Mouse (Mus musculus): Measurements from ENCODE around the gene Pus10. TPM values are rescaled to one million over a fixed set of nuclear protein-coding genes. Genes with fewer than 3 reads are reported as not detected.
"Not testable (repeated sequence)": the region's sequence is repeated elsewhere in the genome, so short reads cannot be mapped to it uniquely, and the experiment has no call there.

Pus10 gene
- polyA plus RNA-seq, 1 experiment, result 28.6 TPM

GRCm38 (mm10) chr11:23725850-23726249 is 60.4 kb downstream of the Pus10 start:
- Histone ChIP-seq H3K4me3 (ENCODE audit: insufficient read depth, low read depth, low read length) (no peak overlapping the region), H3K4me1 (ENCODE audit: control insufficient read depth, insufficient read depth, insufficient read length, low read length) (peaks cover 2% of the 10 kb centered on the region; the same call in 1 of the 2 replicates), H3K27ac (replicated peaks; ENCODE audit: low read depth, low read length) (no peak overlapping the region)

- H3K4me3 ChIP-seq (ENCODE audit: insufficient read depth, low read depth, low read length), result no peak overlapping the region
Observed at GRCm38 (mm10) chr11:23726441-23726840, 61.0 kb downstream of the Pus10 start.

GRCm38 (mm10) chr11:23728186-23728585 is 62.7 kb downstream of the Pus10 start:
- H3K27ac ChIP-seq (replicated peaks; ENCODE audit: low read depth, low read length), result no peak overlapping the region
- no peak overlapping the region for H3K4me3 ChIP-seq (ENCODE audit: insufficient read depth, low read depth, low read length)
- peaks cover 2% of the 10 kb centered on the region; the same call in 1 of the 2 replicates for H3K4me1 ChIP-seq (ENCODE audit: control insufficient read depth, insufficient read depth, insufficient read length, low read length)

More at GRCm38 (mm10) chr11:23726441-23726840, 61.0 kb downstream of the Pus10 start:
- peaks cover 2% of the 10 kb centered on the region; the same call in 1 of the 2 replicates for H3K4me1 ChIP-seq (ENCODE audit: control insufficient read depth, insufficient read depth, insufficient read length, low read length)
- H3K27ac ChIP-seq (replicated peaks; ENCODE audit: low read depth, low read length), result no peak overlapping the region

GRCm38 (mm10) chr11:23730120-23730519 is 64.6 kb downstream of the Pus10 start:
- H3K4me3 ChIP-seq (ENCODE audit: insufficient read depth, low read depth, low read length), result no peak overlapping the region
- H3K27ac ChIP-seq (replicated peaks; ENCODE audit: low read depth, low read length), result no peak overlapping the region
- peaks cover 2% of the 10 kb centered on the region; the same call in 1 of the 2 replicates for H3K4me1 ChIP-seq (ENCODE audit: control insufficient read depth, insufficient read depth, insufficient read length, low read length)

GRCm38 (mm10) chr11:23732840-23733239 is 67.4 kb downstream of the Pus10 start:
- Histone ChIP-seq H3K4me1 (ENCODE audit: control insufficient read depth, insufficient read depth, insufficient read length, low read length) (peaks cover 2% of the 10 kb centered on the region; the same call in 1 of the 2 replicates), H3K4me3 (ENCODE audit: insufficient read depth, low read depth, low read length) (no peak overlapping the region), H3K27ac (replicated peaks; ENCODE audit: low read depth, low read length) (no peak overlapping the region)

GRCm38 (mm10) chr11:23734749-23735286 is 69.3 kb downstream of the Pus10 start:
- H3K4me1 ChIP-seq (ENCODE audit: control insufficient read depth, insufficient read depth, insufficient read length, low read length), result no peaks in the 10 kb centered on the region
- no peak overlapping the region for H3K4me3 ChIP-seq (ENCODE audit: insufficient read depth, low read depth, low read length)
- no peak overlapping the region for H3K27ac ChIP-seq (replicated peaks; ENCODE audit: low read depth, low read length)

- H3K4me3 ChIP-seq (ENCODE audit: insufficient read depth, low read depth, low read length), result no peak overlapping the region
- H3K4me1 ChIP-seq (ENCODE audit: control insufficient read depth, insufficient read depth, insufficient read length, low read length), result no peaks in the 10 kb centered on the region
- no peak overlapping the region for H3K27ac ChIP-seq (replicated peaks; ENCODE audit: low read depth, low read length)
Observed at GRCm38 (mm10) chr11:23735820-23736470, 70.5 kb downstream of the Pus10 start.

- Histone ChIP-seq H3K27ac (replicated peaks; ENCODE audit: low read depth, low read length) (no peak overlapping the region), H3K4me1 (ENCODE audit: control insufficient read depth, insufficient read depth, insufficient read length, low read length) (no peaks in the 10 kb centered on the region), H3K4me3 (ENCODE audit: insufficient read depth, low read depth, low read length) (no peak overlapping the region)
Observed at GRCm38 (mm10) chr11:23740895-23741294, 75.4 kb downstream of the Pus10 start.

- no peak overlapping the region for H3K27ac ChIP-seq (replicated peaks; ENCODE audit: low read depth, low read length)
- no peaks in the 10 kb centered on the region for H3K4me1 ChIP-seq (ENCODE audit: control insufficient read depth, insufficient read depth, insufficient read length, low read length)
- H3K4me3 ChIP-seq (ENCODE audit: insufficient read depth, low read depth, low read length), result no peak overlapping the region
Observed at GRCm38 (mm10) chr11:23741386-23741785, 75.9 kb downstream of the Pus10 start.

- no peak overlapping the region for H3K27ac ChIP-seq (replicated peaks; ENCODE audit: low read depth, low read length)
- H3K4me1 ChIP-seq (ENCODE audit: control insufficient read depth, insufficient read depth, insufficient read length, low read length), result no peaks in the 10 kb centered on the region
- no peak overlapping the region for H3K4me3 ChIP-seq (ENCODE audit: insufficient read depth, low read depth, low read length)
Observed at GRCm38 (mm10) chr11:23744352-23744751, 78.9 kb downstream of the Pus10 start.

GRCm38 (mm10) chr11:23746102-23746501 is 80.6 kb downstream of the Pus10 start:
- Histone ChIP-seq H3K4me1 (ENCODE audit: control insufficient read depth, insufficient read depth, insufficient read length, low read length) (no peaks in the 10 kb centered on the region), H3K27ac (replicated peaks; ENCODE audit: low read depth, low read length) (no peak overlapping the region), H3K4me3 (ENCODE audit: insufficient read depth, low read depth, low read length) (no peak overlapping the region)

GRCm38 (mm10) chr11:23753136-23753710 is 87.7 kb downstream of the Pus10 start:
- no peaks in the 10 kb centered on the region for H3K4me1 ChIP-seq (ENCODE audit: control insufficient read depth, insufficient read depth, insufficient read length, low read length)
- H3K4me3 ChIP-seq (ENCODE audit: insufficient read depth, low read depth, low read length), result no peak overlapping the region
- H3K27ac ChIP-seq (replicated peaks; ENCODE audit: low read depth, low read length), result no peak overlapping the region

GRCm38 (mm10) chr11:23754329-23754728 is 88.9 kb downstream of the Pus10 start:
- Histone ChIP-seq H3K27ac (replicated peaks; ENCODE audit: low read depth, low read length) (no peak overlapping the region), H3K4me3 (ENCODE audit: insufficient read depth, low read depth, low read length) (no peak overlapping the region), H3K4me1 (ENCODE audit: control insufficient read depth, insufficient read depth, insufficient read length, low read length) (no peaks in the 10 kb centered on the region)

GRCm38 (mm10) chr11:23758218-23758617 is 92.7 kb downstream of the Pus10 start:
- Histone ChIP-seq H3K27ac (replicated peaks; ENCODE audit: low read depth, low read length) (no peak overlapping the region), H3K4me3 (ENCODE audit: insufficient read depth, low read depth, low read length) (no peak overlapping the region), H3K4me1 (ENCODE audit: control insufficient read depth, insufficient read depth, insufficient read length, low read length) (no peaks in the 10 kb centered on the region)

- no peak overlapping the region for H3K27ac ChIP-seq (replicated peaks; ENCODE audit: low read depth, low read length)
- H3K4me3 ChIP-seq (ENCODE audit: insufficient read depth, low read depth, low read length), result no peak overlapping the region
- H3K4me1 ChIP-seq (ENCODE audit: control insufficient read depth, insufficient read depth, insufficient read length, low read length), result no peaks in the 10 kb centered on the region
Observed at GRCm38 (mm10) chr11:23762635-23763034, 97.2 kb downstream of the Pus10 start.

- not testable (repeated sequence) for H3K4me3 ChIP-seq (ENCODE audit: insufficient read depth, low read depth, low read length); H3K27ac ChIP-seq (replicated peaks; ENCODE audit: low read depth, low read length); H3K4me1 ChIP-seq (ENCODE audit: control insufficient read depth, insufficient read depth, insufficient read length, low read length)
Observed at GRCm38 (mm10) chr11:23767369-23767768, 101.9 kb downstream of the Pus10 start.
